Mouse (Mus musculus) forelimb bud, embryonic 11.5 days (tissue): ENCODE results near the gene Timm23.
"Not testable (repeated sequence)": the region's sequence is repeated elsewhere in the genome, so short reads cannot be mapped to it uniquely, and the experiment has no call there.

ENCODE experiments used
- DNase-seq: peaks from one replicate; pipeline ENCODE4 v3.0.0-alpha.2; 2012; ENCODE audit warnings: low read depth, low spot score

Timm23 gene

DNA sequence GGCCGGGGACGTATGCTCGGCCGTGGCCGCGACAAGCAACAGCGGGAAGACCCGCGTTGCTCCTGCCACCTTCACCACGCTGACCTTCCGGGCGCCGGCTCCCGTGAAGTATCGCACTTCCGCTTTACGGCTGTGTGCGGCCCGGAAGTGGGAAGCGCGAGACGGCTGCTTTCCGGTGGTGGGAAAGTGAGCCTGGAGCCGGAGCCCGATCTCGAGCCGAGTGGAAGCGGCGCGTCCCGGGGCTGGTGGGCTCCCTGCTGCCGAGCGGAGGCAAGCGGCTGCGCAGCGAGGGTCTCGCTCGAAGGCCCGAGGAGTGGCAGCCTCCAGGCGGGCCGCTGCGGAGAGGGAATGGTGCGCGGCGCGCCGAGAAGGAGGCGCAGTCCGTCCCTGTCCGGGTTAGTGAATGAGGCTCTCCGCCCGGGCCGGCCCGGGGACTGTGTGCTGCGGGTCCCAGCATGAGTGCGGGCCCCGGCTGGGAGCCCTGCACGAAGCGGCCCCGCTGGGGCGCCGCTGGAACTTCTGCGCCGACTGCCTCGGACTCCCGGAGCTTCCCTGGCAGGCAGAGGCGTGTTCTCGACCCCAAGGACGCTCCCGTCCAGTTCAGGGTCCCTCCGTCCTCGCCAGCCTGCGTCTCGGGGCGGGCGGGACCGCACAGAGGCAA, at the start of gene Timm23, which contains the start of gene Parg:
Gene Timm23, minus strand, starts transcription at position 108 of the 661 bp plus-strand sequence.
Gene Parg, plus strand, starts transcription at position 159 of the 661 bp plus-strand sequence.
- peak; percentile 86 for DNase-seq

DNA sequence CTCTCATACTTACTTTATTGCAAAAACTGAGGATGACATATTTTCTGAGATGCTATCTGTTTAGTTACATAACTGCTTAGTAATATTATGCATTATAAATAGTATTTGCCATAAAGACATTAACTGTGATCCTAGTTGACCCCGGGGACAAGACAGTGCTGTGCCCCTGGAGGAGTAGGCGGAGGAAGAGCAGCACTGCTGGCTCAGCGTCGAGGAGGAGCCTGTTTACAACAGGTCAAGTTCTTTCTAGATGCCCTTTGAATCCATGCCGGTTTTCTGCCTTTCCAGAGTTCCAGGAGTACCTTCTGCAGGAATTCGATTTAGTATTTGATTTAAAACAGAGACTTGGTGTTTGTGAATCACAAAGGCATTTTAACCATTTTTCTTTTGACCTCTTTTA, 47.9 kb upstream of the Timm23 start:
- DNase-seq, result no peak

DNA sequence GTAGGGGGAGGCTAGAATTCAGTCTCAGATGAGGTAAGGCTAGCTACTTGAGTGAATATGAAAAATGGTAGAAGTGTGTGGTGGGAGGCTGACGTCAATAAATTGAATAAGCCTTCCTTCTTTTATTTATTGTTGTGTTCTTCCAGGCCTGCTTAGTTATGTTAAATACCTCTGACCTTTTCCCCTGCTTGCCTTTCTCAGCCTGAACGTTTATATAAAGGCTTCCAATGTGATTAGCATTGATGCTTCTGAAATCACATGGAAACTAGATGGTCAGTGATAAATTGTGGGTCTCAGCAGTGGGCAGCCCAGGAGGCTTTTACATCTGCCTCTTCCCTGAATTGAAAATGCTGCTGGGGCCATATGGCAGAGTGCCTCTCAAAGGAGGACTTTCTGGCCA, 44.3 kb upstream of the Timm23 start:
- no peak for DNase-seq

DNA sequence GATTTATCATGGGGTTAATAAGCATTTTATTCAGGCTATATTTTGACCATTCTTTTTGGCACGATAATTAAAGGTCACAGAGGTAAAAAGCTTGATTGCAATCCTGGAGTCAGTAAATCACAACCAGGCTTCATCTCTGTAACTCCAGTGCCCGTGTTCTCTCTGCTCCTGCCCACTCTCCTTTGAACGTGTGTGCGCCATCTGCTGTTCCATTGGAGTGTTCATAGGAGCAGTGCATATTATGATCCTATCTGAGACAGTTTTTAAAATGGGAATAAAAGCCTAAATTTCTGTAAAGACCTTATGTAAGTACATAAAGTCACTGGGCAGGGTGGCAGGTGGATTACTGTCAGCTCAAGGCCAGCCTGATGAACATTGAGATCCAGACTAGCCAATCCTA, 40.7 kb upstream of the Timm23 start:
- no peak for DNase-seq

DNA sequence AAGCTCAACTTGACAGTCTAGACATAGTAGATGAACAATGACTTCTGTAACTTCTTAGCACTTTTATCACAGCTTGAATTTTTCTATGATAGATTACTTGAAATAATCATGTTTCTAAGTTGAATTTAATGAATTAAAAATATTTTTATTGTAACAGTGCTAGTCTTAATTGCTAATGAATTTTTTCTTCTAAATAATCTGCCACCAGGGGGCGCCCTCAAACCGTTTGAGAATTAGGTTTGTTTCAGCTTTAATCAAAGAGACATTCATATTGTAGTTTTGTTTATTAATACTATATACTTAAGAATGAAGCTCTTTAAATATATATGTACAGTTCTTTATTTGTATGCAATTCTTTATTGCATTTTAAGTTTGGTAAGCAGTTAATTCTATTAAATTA, 27.3 kb upstream of the Timm23 start:
- peak; percentile 23 for DNase-seq

DNA sequence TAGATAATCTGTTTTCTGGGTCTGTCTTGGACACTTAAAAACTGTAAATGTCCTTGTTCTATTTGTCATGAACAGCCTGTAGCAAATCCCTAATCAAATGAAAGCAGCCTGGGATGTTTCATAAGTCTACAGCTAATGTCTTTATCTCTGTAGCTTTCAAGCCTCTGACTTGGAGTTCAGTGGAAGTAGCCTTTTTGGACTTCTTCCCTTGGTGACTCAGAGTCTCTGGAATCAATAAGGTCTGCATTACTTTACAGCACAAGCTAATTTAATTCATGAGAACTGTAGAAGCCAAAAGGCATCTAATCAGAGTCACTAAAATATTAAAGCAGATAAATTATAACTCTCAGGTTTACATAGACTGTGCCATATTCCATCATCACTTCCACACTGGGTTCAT, 24.9 kb upstream of the Timm23 start:
- no peak for DNase-seq

DNA sequence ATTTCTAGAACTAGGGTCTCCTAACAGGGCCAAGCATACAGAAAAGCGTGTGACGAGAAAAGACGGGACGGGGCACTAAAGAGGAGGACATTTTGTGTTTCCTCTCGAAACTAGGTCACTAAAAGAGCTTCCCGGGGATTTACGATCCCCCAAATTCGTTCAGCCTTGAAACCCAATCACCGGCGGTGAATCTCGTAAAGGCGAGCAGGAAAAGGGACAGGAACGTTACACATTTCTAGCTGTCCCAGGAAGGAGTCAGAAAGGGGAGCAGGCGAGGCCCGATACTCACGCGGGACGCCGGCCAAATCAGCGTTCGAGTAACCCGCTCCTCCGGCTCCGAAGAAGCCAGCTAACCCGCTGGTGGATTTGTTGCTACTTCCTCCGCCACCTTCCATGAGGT, 344 bp downstream of the Timm23 start:
- DNase-seq, result peak; percentile 18

DNA sequence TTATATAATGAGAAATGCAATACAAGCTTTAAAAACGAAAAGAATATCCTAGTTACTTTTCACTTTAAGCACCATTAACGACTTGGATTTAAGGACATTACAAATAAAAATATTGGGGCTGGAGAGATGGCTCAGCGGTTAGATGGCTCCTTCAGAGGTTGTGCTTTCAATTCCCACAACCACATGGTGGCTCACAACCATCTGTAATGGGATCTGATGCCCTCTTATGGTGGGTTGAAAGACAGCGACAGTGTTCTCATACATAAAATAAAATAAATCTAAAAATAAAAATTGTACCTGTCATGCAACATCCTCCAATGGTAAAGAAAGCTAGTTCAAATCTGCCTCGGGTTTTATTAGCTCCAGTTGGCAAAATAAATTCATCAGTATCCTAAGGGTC, 8.1 kb downstream of the Timm23 start:
- not testable (repeated sequence) for DNase-seq

DNA sequence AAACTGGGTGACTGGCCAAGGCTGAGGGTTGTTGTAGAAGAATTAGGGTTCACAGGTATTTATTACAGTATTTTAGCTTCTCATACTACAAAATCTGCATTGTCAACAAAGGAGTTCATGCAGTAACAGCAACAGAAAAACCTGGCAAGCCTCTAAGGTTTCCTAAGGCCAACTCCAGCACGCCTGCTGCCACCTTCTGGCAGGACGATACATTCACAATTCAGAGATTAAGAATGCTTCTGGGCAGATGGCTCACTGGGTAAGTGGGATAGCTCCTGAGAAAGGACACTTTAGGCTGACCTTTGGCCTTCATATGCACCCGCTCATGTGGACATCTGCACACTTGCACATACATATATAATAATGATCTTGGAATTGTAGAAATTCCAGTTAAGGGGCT, 9.3 kb downstream of the Timm23 start:
- peak; percentile 30 for DNase-seq

DNA sequence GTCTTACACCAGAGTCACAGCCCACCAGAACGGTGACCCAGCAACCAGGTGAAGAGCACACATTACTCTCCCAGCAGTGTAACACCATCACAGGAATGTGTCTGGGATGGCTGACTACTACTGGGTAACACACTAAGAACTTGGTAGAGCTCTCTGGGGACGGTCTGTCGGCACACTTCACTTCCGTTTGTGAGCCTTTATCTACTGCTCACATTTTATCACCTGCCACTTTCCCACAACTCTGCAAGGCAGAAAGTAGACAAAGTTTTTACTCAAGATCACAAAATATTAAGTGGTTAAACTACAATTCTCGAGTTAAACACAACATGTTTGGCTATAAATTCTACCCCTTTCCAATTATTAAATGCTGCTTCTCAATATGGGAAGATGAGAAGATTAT, 9.8 kb downstream of the Timm23 start:
- no peak for DNase-seq

DNA sequence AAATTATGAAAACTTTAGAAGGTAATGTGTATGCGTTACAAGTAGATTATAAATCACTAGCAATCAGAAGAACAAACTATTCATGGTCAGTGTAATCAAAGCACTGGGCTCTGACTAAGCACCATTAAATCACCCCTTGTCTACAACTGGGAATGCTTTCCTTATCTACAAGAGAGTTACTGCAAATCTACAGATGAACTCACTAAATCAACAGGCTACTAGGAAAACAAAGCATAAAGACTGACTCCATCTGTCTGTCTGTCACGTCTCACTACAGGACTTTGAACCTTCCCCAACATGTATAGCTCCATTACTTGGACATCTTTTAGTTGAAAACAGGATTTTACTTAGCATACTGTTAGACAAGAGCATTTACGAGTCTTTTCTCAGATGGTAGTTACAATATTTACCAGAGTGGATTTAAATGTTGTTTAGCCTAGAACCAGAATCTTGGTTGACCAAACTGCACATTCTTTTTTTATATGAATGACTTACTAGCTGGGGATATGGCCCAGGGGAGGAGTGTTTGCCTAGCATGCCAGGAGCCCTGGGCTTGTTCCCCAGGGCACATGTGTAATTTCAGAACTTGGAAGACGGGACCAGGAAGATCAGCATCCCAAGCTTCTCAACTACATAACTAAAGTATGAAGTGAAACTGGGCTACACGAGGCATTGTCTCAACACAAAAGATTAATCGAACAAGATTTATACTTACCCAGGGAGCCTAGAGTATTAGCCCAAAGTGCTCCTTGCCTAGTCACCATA, 10.9 kb downstream of the Timm23 start:
- DNase-seq, result no peak

DNA sequence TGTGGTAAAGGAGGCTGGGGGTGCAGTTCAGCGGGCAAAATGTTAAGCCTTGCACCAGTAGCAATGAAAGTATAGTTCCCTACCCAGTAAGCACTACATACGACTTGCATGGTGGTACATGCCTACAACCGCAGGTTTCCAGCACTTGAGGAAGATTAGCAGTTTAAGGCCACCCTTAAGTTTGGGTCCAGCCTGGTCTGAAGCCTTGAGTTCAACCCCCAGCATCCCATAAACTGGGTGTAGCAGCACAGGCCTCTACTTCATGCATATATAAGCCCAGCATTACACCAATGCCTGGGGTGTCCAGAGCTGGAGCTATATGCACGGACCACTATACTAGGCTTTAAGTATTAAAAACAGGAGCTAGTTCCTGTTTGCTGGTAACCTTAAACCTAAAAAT, 17.9 kb downstream of the Timm23 start:
- no peak for DNase-seq

DNA sequence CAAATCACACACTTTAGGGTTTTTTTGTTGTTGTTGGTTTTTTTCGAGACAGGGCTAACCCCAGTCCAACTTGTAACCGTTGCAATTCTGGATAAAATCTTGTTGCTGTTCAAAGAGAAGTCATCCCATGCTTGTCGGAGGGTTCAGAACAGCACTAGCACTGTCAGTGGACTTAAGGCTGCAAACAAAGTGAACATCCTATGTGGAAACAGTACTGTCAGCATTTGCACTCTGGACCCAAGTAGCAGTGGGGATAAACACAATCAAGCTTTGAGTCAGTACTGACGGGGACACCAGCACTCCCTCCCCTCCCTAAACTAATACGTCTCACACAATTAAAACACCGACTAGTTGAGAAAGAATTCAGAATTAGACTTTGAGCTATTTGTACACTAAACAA, 20.8 kb downstream of the Timm23 start:
- no peak for DNase-seq

DNA sequence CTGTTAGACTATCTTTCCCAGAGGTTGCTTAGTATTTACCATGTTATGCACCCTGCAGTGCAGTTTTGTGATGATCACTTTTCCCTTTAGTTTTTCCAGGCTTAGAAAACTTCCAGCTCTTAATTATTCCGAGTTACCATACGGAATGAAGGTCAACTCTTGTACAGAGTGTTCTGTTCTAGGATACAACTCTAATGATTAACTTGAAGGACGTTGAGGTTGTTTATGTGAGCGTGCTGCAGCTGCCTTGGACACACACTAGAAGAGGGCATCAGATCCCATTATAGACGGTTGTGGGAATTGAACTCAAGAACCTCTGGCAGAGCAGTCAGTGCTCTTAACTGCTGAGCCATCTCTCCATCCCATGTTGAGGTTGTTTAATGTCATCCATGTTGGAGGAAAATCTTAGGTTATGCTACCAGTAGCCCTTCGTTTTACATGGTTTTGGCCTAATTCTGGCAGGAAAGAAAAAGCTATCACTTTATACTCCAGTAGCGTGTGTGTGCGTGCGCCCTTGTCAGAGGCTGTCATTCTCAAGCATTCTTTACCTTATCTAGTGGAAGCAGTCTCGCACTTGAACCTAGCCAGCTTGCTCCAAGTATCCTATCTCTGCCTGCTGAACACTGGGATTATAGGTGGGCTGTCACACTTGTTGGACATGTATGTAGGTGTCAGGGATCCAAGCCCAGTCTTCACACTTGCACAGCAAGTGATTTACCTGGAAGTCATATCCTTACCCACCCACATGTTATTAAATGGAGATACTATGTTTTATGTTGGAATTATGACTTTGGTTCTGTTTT, 22.1 kb downstream of the Timm23 start:
- DNase-seq, result no peak

DNA sequence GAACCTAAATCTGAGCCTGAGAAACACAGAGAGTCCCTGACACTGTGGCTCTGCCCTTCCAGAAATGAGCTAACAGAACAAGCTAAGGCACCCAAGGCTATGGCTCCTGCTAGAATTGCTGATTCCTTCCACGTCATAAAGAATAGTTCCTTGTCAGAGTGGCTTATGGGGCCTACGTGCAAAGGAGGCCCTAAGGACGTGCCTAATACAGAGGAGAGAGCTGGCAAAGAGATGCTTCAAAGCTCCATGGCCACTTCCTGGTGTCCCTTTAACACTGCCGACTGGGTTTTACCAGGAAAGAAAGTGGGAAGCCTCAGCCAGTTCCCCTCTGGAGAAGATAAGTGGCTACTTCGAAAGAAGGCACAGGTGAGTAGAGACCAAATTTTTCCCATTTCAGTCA, 25.1 kb downstream of the Timm23 start:
- DNase-seq, result not testable (repeated sequence)

DNA sequence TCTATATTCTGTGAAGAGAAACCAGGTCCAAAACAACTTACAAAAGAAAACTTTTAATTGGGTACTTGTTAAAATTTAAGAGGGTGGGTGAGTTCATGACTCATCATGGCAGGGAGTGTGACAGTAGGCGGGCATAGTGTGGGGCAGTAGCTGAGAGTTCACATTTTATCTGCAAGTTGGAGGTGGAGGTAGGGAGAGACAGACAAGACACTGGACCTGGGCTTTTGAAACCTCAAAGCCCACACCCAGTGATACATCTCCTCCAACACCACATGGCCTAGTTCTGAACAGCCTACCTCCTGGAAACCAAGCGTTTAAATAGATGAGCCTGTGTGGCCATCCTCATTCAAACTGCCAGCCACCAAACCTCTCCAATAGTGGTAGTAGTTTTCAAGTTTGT, 26.4 kb downstream of the Timm23 start:
- DNase-seq, result no peak

DNA sequence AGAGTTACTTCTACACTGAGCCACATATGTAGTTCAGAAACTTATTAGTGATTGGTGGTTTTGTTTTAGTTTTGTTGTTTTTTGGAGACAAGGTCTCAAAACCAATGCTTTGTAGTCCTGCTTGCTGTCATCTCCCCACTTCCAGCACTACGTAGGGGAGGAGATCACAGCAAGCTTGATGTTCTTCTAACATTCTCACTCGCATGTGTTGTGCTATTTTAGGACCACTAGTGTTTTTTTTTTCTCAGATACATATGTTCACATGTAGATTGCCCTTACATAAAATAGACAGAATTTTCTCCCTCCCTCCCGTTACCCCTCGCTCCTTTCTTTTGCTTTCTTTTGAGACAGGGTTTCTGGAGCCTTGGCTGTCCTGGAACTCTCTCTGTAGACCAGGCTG, 31.6 kb downstream of the Timm23 start:
- no peak for DNase-seq

DNA sequence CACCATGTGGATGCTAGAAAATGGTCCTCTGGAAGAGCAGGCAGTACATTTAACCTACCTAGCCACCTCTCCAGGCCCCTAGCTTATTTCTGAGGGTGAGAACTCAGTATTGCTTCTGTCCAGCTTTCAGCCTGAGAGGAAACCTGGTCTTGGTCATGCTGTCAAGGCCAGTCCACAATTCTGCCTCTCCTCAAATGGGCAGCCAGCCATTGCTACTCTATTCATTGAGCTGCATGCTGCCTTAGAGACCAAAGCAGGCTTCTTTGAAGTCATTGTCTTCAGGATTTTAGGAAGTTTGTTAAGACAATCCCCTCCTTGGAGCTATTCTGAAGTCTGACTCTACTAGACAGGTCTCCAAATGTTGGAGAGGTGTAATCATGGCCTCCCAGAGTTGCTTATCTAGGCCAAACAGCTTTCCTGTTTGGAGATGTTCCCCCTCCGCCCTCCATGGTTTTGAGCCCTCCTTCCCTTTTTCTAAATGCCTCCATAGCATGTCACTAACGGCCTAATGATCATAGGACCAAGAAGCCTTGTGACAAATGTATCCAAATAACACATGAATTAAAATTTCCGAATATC, 33.0 kb downstream of the Timm23 start:
- no peak for DNase-seq

DNA sequence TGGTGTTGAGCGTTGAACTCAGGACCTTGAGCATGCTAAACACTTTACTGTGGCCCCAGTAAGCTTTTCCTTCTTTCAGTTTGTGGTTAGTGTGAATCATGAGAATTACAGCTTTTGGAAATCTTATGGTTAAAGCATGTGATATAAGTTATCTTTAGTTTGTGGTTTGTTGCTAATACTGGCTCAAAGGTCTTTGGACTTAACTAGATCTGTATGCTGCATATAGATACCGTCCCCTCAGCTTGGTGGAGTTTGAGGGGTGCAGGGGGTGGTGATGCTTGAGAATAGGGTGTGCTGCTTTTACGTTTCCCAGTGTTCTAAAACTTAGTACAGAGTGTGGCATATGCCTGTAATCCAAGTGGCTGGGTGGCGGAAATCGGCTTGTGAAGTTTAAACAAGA, 34.4 kb downstream of the Timm23 start:
- DNase-seq, result no peak

DNA sequence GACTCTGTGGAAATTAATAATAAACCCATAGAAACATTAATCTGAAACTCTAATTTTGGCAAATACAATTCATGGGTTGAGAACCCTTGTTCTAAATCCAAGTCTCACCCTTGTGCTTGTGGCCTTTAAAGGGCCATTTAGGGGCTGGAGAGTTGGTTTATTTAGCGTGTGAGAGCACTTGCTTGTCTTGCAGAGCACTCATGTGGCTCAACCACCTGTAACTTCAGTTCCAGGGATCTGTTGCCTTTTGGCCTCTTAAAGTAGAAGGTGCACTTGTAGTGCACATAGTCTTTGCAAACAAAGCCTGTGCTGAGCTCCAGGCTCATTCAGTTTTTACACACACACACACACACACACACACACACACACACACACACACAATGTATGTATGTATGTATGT, 34.9 kb downstream of the Timm23 start:
- DNase-seq, result no peak

DNA sequence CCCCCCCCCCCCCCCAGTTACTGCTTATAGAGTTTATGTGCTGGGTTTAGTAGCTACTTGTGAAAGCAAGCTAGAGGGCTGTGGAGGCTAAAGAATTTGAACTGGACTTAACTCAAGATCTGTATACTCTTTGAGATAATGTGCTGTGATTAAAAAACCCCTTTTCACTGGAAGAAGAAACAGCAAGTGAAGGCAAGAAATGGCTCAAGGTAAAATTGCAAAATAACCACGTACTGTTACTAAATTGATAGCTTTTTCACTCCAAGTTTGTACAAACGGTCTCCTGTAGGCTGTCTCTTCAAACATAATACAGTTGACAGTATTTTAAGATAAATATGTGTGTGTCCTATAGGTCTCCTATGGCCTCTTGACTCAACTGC, 35.6 kb downstream of the Timm23 start:
- DNase-seq, result no peak
